Mouse (Mus musculus) CH12.LX (cell line): Measurements from ENCODE around the gene H2-Q10.
"Not testable (repeated sequence)": the region's sequence is repeated elsewhere in the genome, so short reads cannot be mapped to it uniquely, and the experiment has no call there.

ENCODE experiments used
- CTCF ChIP-seq, 2 experiments: IDR thresholded peaks in 1 of 2; conservative IDR thresholded peaks in 1 of 2; 2 replicates each; pipeline ENCODE4 v1.5.1; 2011 to 2012; ENCODE audit warnings: low read depth in 2 of 2, low read length in 2 of 2, improper control_type of control experiment in 1 of 2, inconsistent platforms in 1 of 2, mild to moderate bottlenecking in 1 of 2, moderate library complexity in 1 of 2
- KAT2A ChIP-seq: IDR thresholded peaks from 2 replicates; pipeline ENCODE4 v1.6.1; 2012; ENCODE audit warnings: low read length, improper control_type of control experiment, inconsistent platforms; ENCODE audit not compliant: insufficient replicate concordance
- MAX ChIP-seq: IDR thresholded peaks from 2 replicates; pipeline ENCODE4 v1.6.1; 2011; ENCODE audit warnings: low read length, improper control_type of control experiment
- POLR2A ChIP-seq: IDR thresholded peaks from 2 replicates; pipeline ENCODE4 v1.6.1; 2011; ENCODE audit warnings: low read depth, mild to moderate bottlenecking, improper control_type of control experiment, low read length

DNA sequence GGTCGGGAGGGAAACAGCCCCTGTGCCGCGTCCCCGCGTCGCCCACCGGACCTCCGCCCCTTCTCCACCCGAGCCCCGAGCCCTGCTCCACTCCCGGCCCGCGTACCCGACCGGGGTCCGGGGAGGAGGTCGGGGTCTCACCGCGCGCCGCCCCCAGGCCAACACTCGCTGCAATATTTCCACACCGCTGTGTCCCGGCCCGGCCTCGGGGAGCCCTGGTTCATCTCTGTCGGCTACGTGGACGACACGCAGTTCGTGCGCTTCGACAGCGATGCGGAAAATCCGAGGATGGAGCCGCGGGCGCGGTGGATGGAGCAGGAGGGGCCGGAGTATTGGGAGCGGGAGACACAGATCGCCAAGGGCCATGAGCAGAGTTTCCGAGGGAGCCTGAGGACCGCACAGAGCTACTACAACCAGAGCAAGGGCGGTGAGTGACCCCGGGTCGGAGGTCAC is 30.6 kb upstream of the H2-Q10 start:
- not testable (repeated sequence) for TF ChIP-seq CTCF (conservative IDR thresholded peaks at IDR 0.05 in 1 of 2, IDR thresholded peaks at IDR 0.05 in 1 of 2; ENCODE audit: low read depth in 2 of 2, low read length in 2 of 2); MAX; KAT2A; POLR2A
